Mouse (Mus musculus): ENCODE measurements at regions not wholly inside any gene's neighbourhood (a gene's known extent, or its start where the extent isn't known, plus 50 kb on each side); places are given as distances from the start of the nearest gene placed in this dataset.

DNA sequence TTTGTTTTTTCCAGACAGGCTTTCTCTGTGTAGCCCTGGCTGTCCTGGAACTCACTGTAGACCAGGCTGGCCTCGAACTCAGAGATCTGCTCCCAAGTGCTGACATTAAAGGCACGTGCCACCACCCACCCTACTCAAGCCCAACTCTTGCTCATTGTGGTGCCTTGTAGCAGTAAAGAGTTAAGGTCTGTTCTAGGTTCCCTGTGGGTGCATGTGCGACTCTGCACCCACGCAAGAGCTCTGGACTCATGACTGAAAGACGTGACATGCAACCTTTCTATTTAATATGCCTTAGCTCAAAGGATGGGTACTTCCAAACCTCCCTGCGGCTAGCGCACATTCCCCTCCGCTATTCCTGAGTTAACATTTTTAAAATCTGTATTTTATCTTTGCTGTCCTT lies 121.7 kb upstream of the Peli2 start:
- Histone ChIP-seq H3K27ac (ENCODE audit: control insufficient read depth, insufficient read depth, low read depth, low read length) (no peak overlapping the region), H3K27me3 (ENCODE audit: control insufficient read depth, insufficient read depth, low read length) (no peaks in the 10 kb centered on the region), H3K36me3 (ENCODE audit: control insufficient read depth, insufficient read depth, low read length) (no peaks in the 10 kb centered on the region), H3K4me3 (ENCODE audit: control insufficient read depth, low read depth, low read length) (no peak overlapping the region), H3K4me1 (ENCODE audit: control insufficient read depth, insufficient read depth, low read length) (no peaks in the 10 kb centered on the region)
- TF ChIP-seq POLR2A (IDR thresholded peaks at IDR 0.05; ENCODE audit: control insufficient read depth, low read depth, low read length), result no peak
- TF ChIP-seq CTCF (IDR thresholded peaks at IDR 0.05; ENCODE audit: control insufficient read depth, insufficient read depth, insufficient replicate concordance, low read depth, low read length), result no peak

DNA sequence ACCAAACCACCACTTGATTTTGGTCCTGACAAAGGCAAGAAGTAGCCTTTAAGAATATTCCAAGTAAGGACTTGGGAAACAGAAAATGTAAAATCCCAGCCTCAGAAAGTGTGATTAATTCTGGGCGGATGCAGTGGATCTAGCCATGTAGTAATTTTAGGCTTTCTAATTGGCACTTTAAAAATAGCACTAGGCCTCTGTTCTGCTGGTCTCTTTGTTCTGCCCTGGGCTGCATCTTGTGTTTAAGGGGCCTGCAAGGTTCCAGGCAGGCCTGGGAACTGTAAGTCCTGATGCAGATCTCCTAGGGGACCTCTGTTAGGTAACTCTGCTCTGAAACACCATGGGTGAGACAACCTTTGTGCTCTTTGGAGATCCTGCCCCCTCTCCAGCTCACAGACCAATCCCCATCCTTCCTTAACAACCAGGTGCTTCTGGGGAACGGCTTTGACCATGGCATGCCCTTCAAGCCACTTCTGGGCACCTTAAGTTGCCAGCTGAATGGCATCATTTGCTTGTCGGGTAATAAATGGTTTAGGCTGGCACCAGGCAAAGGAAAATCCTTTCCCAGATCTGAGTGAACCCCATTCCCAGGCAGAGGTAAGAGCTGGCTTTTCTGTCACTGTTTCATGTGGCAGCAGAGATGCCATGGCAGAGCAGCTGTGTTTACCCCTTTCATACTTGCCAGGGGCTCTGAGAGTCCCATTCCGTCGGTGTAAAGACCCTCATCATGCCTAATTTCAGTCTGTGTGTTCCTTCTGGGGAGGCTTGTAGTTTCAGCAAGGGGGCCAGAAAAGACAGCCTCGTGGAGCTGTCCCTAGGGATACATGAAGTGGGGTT lies 115.3 kb upstream of the Peli2 start:
- Histone ChIP-seq H3K27me3 (ENCODE audit: control insufficient read depth, insufficient read depth, low read length) (no peaks in the 10 kb centered on the region), H3K27ac (ENCODE audit: control insufficient read depth, insufficient read depth, low read depth, low read length) (no peak overlapping the region), H3K36me3 (ENCODE audit: control insufficient read depth, insufficient read depth, low read length) (no peaks in the 10 kb centered on the region), H3K4me1 (ENCODE audit: control insufficient read depth, insufficient read depth, low read length) (no peaks in the 10 kb centered on the region), H3K4me3 (ENCODE audit: control insufficient read depth, low read depth, low read length) (no peak overlapping the region)
- no peak for TF ChIP-seq CTCF (IDR thresholded peaks at IDR 0.05; ENCODE audit: control insufficient read depth, insufficient read depth, insufficient replicate concordance, low read depth, low read length)
- no peak for TF ChIP-seq POLR2A (IDR thresholded peaks at IDR 0.05; ENCODE audit: control insufficient read depth, low read depth, low read length)

GRCm38 (mm10) chr14:48005929-48006309 lies 114.7 kb upstream of the Peli2 start:
- no peaks in the 10 kb centered on the region for H3K36me3 ChIP-seq (ENCODE audit: control insufficient read depth, insufficient read depth, low read length)
- H3K4me3 ChIP-seq (ENCODE audit: control insufficient read depth, low read depth, low read length), result no peak overlapping the region
- TF ChIP-seq POLR2A (IDR thresholded peaks at IDR 0.05; ENCODE audit: control insufficient read depth, low read depth, low read length) (no peak), CTCF (IDR thresholded peaks at IDR 0.05; ENCODE audit: control insufficient read depth, insufficient read depth, insufficient replicate concordance, low read depth, low read length) (no peak)
- H3K27ac ChIP-seq (ENCODE audit: control insufficient read depth, insufficient read depth, low read depth, low read length), result no peak overlapping the region
- H3K27me3 ChIP-seq (ENCODE audit: control insufficient read depth, insufficient read depth, low read length), result no peaks in the 10 kb centered on the region
- no peaks in the 10 kb centered on the region for H3K4me1 ChIP-seq (ENCODE audit: control insufficient read depth, insufficient read depth, low read length)

GRCm38 (mm10) chr14:48012361-48013215 lies 108.0 kb upstream of the Peli2 start:
- no peak overlapping the region for H3K4me3 ChIP-seq (ENCODE audit: control insufficient read depth, low read depth, low read length)
- H3K4me1 ChIP-seq (ENCODE audit: control insufficient read depth, insufficient read depth, low read length), result no peaks in the 10 kb centered on the region
- H3K27ac ChIP-seq (ENCODE audit: control insufficient read depth, insufficient read depth, low read depth, low read length), result no peak overlapping the region
- no peaks in the 10 kb centered on the region for H3K27me3 ChIP-seq (ENCODE audit: control insufficient read depth, insufficient read depth, low read length)
- H3K36me3 ChIP-seq (ENCODE audit: control insufficient read depth, insufficient read depth, low read length), result no peaks in the 10 kb centered on the region
- no peak for TF ChIP-seq CTCF (IDR thresholded peaks at IDR 0.05; ENCODE audit: control insufficient read depth, insufficient read depth, insufficient replicate concordance, low read depth, low read length)
- TF ChIP-seq POLR2A (IDR thresholded peaks at IDR 0.05; ENCODE audit: control insufficient read depth, low read depth, low read length), result no peak

- TF ChIP-seq POLR2A (IDR thresholded peaks at IDR 0.05; ENCODE audit: control insufficient read depth, low read depth, low read length) (no peak), CTCF (IDR thresholded peaks at IDR 0.05; ENCODE audit: control insufficient read depth, insufficient read depth, insufficient replicate concordance, low read depth, low read length) (no peak)
- Histone ChIP-seq H3K27ac (ENCODE audit: control insufficient read depth, insufficient read depth, low read depth, low read length) (no peak overlapping the region), H3K27me3 (ENCODE audit: control insufficient read depth, insufficient read depth, low read length) (no peaks in the 10 kb centered on the region), H3K4me1 (ENCODE audit: control insufficient read depth, insufficient read depth, low read length) (no peaks in the 10 kb centered on the region), H3K4me3 (ENCODE audit: control insufficient read depth, low read depth, low read length) (no peak overlapping the region), H3K36me3 (ENCODE audit: control insufficient read depth, insufficient read depth, low read length) (no peaks in the 10 kb centered on the region)
Observed at GRCm38 (mm10) chr14:48013431-48013830, 107.2 kb upstream of the Peli2 start.

GRCm38 (mm10) chr14:48014776-48015175 lies 105.8 kb upstream of the Peli2 start:
- no peak overlapping the region for H3K27ac ChIP-seq (ENCODE audit: control insufficient read depth, insufficient read depth, low read depth, low read length)
- H3K36me3 ChIP-seq (ENCODE audit: control insufficient read depth, insufficient read depth, low read length), result no peaks in the 10 kb centered on the region
- H3K27me3 ChIP-seq (ENCODE audit: control insufficient read depth, insufficient read depth, low read length), result no peaks in the 10 kb centered on the region
- TF ChIP-seq POLR2A (IDR thresholded peaks at IDR 0.05; ENCODE audit: control insufficient read depth, low read depth, low read length) (no peak), CTCF (IDR thresholded peaks at IDR 0.05; ENCODE audit: control insufficient read depth, insufficient read depth, insufficient replicate concordance, low read depth, low read length) (no peak)
- H3K4me3 ChIP-seq (ENCODE audit: control insufficient read depth, low read depth, low read length), result no peak overlapping the region
- no peaks in the 10 kb centered on the region for H3K4me1 ChIP-seq (ENCODE audit: control insufficient read depth, insufficient read depth, low read length)

DNA sequence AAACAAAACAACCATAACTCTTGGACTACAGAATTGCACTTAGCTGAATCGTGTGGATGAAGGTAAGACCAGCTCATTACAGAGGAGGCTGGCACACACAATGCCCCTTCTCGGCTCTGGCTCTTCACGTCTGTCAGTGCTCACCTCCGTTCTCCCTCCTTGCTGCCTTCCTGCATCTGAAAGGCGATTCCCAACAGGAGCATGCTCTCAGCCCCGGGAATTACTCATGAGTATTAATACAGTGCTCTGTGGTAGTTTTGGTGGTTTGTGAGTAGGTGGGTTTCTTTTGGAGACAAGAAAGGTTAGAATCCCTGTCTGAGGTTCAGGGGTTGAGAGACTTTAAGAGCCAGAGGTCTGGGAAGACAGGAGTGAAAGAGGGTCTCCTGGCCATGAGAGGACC lies 102.7 kb upstream of the Peli2 start:
- TF ChIP-seq POLR2A (IDR thresholded peaks at IDR 0.05; ENCODE audit: control insufficient read depth, low read depth, low read length) (no peak), CTCF (IDR thresholded peaks at IDR 0.05; ENCODE audit: control insufficient read depth, insufficient read depth, insufficient replicate concordance, low read depth, low read length) (no peak)
- H3K27me3 ChIP-seq (ENCODE audit: control insufficient read depth, insufficient read depth, low read length), result no peaks in the 10 kb centered on the region
- no peak overlapping the region for H3K27ac ChIP-seq (ENCODE audit: control insufficient read depth, insufficient read depth, low read depth, low read length)
- no peaks in the 10 kb centered on the region for H3K4me1 ChIP-seq (ENCODE audit: control insufficient read depth, insufficient read depth, low read length)
- H3K4me3 ChIP-seq (ENCODE audit: control insufficient read depth, low read depth, low read length), result no peak overlapping the region
- no peaks in the 10 kb centered on the region for H3K36me3 ChIP-seq (ENCODE audit: control insufficient read depth, insufficient read depth, low read length)
